Mouse (Mus musculus): ENCODE data around the gene Cers6.

DNA sequence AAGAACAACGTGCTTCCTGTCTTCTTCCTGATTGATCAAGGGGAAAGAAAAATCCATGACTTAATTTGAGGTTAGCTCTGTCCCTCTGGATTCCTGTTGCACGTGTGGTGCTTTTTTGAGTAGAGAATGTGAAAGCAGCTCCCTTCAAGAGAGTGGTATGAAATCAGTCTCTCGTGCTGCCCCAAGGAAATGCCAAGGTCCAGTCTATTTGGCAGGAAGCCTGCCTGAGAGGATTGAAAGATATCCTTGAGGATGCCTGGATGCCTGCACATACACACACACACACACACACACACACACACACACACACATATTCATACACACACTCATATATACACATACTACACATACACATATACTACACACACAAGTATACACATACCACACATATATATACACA lies 287.4 kb downstream of the Cers6 start:
- no peak for TF ChIP-seq POLR2A (IDR thresholded peaks at IDR 0.05; ENCODE audit: extremely low read depth, insufficient read depth, low read length)
- TF ChIP-seq CTCF (IDR thresholded peaks at IDR 0.05; ENCODE audit: low read depth, low read length) = no peak

All from liver, adult 2 months (tissue).